Mouse (Mus musculus): ENCODE data around the gene Usmg5.

DNA sequence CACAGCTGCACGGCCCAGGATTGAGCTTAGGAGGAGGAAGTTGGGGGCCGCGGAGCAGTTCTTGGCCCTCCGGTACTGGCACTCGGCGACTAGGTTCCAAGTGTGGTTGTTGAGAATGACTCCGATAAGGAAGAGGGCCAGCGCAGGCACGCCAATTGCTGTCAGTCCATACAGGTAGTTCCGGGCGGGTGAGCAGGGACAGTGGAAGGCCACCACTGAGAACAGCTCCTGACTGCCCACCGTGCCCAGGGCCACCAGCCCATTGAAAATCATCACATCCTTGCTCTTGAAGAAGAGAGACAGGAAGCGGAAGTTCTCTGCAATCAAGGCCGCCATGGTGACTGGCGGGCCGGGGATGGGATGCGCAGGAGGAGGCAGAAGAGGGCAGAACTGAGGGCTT is 45.1 kb upstream of the Usmg5 start:
- no peak for TF ChIP-seq CTCF (conservative IDR thresholded peaks at IDR 0.05; ENCODE audit: insufficient read depth, insufficient read length, low read depth, low read length)
- no peak for TF ChIP-seq POLR2A (IDR thresholded peaks at IDR 0.05; ENCODE audit: low read depth, low read length)

Measured in kidney, adult 2 months (tissue).